Mouse (Mus musculus): ENCODE data around the gene Zfhx2. TPM values are rescaled to one million over a fixed set of nuclear protein-coding genes. Genes with fewer than 3 reads are reported as not detected.

Gene Zfhx2
- polyA plus RNA-seq, 1 experiment from 2014 or later, result 1.0 TPM

GRCm38 (mm10) chr14:55104365-55104764 is 12.2 kb upstream of the Zfhx2 start:
- no peaks in the 10 kb centered on the region for H3K9me3 ChIP-seq (ENCODE audit: control insufficient read depth, low read length)
- 87% methylated on average over 18 of the region's 18 CpGs for WGBS
- H3K27ac ChIP-seq (replicated peaks), result no peak overlapping the region
- TF ChIP-seq EP300 (optimal IDR thresholded peaks at IDR 0.05), result no peak
- no peak for TF ChIP-seq CTCF (IDR thresholded peaks at IDR 0.05; ENCODE audit: low read depth)
- H3K36me3 ChIP-seq (ENCODE audit: control insufficient read depth, insufficient read depth, low read length), result peaks cover 4% of the 10 kb centered on the region; the same call in 1 of the 2 replicates
- no peak overlapping the region for H3K9ac ChIP-seq (ENCODE audit: low read length)
- DNase-seq (ENCODE audit: low spot score) (no peak), ATAC-seq (ENCODE audit: low FRiP score, low TSS enrichment) (no peak)
- H3K4me2 ChIP-seq (replicated peaks; ENCODE audit: low read depth), result no peak overlapping the region
- no peak overlapping the region for H3K4me3 ChIP-seq (ENCODE audit: low read depth, low read length)
- peaks cover 1% of the 10 kb centered on the region; the same call in 1 of the 2 replicates for H3K4me1 ChIP-seq (replicated peaks; ENCODE audit: control insufficient read depth, insufficient read depth)
- H3K27me3 ChIP-seq (ENCODE audit: control insufficient read depth, insufficient read depth, low read length), result no peaks in the 10 kb centered on the region

- no peaks in the 10 kb centered on the region for H3K9me3 ChIP-seq (ENCODE audit: control insufficient read depth, low read length)
- 81% methylated on average over 15 of the region's 15 CpGs for WGBS
Measured at GRCm38 (mm10) chr14:55102253-55102785, 10.2 kb upstream of the Zfhx2 start.

DNA sequence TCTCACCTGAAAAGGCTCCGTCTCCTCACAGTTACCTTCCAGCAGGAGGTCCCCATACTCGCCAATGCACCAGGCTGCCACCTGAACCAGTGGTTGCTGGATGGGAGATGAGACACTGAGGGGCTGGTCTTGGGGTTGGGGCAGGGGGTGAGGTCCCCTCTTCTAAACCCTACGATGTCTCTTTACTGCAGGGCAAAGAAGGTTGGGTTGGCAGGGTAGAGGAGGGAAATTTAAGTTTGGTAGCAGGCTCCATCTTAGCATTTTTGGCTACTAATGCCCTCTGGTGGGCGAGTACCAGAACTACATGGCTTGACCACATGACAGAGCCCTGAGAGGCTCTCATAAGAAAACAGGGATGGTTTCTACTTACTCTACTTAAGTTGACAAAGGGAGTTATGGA is 9.5 kb upstream of the Zfhx2 start:
- Histone ChIP-seq H3K4me3 (ENCODE audit: low read depth, low read length) (no peak overlapping the region), H3K4me2 (replicated peaks; ENCODE audit: low read depth) (no peak overlapping the region), H3K9me3 (ENCODE audit: control insufficient read depth, low read length) (no peaks in the 10 kb centered on the region), H3K27me3 (ENCODE audit: control insufficient read depth, insufficient read depth, low read length) (no peaks in the 10 kb centered on the region), H3K27ac (replicated peaks) (no peak overlapping the region), H3K9ac (ENCODE audit: low read length) (no peak overlapping the region), H3K4me1 (replicated peaks; ENCODE audit: control insufficient read depth, insufficient read depth) (no peaks in the 10 kb centered on the region; the same call in 1 of the 2 replicates), H3K36me3 (ENCODE audit: control insufficient read depth, insufficient read depth, low read length) (peaks cover 9% of the 10 kb centered on the region; the same call in 1 of the 2 replicates)
- ATAC-seq (ENCODE audit: low FRiP score, low TSS enrichment) (no peak), DNase-seq (ENCODE audit: low spot score) (peak; percentile 50)
- 51% methylated on average over 4 of the region's 4 CpGs for WGBS
- TF ChIP-seq EP300 (optimal IDR thresholded peaks at IDR 0.05) (no peak), CTCF (IDR thresholded peaks at IDR 0.05; ENCODE audit: low read depth) (peak; percentile 80)

More at GRCm38 (mm10) chr14:55102253-55102785, 10.2 kb upstream of the Zfhx2 start:
- no peak for ATAC-seq (ENCODE audit: low FRiP score, low TSS enrichment)
- peaks cover 9% of the 10 kb centered on the region; the same call in 1 of the 2 replicates for H3K36me3 ChIP-seq (ENCODE audit: control insufficient read depth, insufficient read depth, low read length)
- no peak overlapping the region for H3K9ac ChIP-seq (ENCODE audit: low read length)
- TF ChIP-seq CTCF (IDR thresholded peaks at IDR 0.05; ENCODE audit: low read depth) (no peak), EP300 (optimal IDR thresholded peaks at IDR 0.05) (no peak)
- H3K4me1 ChIP-seq (replicated peaks; ENCODE audit: control insufficient read depth, insufficient read depth), result no peaks in the 10 kb centered on the region; the same call in 1 of the 2 replicates
- H3K27me3 ChIP-seq (ENCODE audit: control insufficient read depth, insufficient read depth, low read length), result no peaks in the 10 kb centered on the region
- no peak overlapping the region for H3K4me2 ChIP-seq (replicated peaks; ENCODE audit: low read depth)
- no peak for DNase-seq (ENCODE audit: low spot score)
- H3K27ac ChIP-seq (replicated peaks), result no peak overlapping the region
- H3K4me3 ChIP-seq (ENCODE audit: low read depth, low read length), result no peak overlapping the region

- Histone ChIP-seq H3K4me3 (ENCODE audit: low read depth, low read length) (no peak overlapping the region), H3K4me1 (replicated peaks; ENCODE audit: control insufficient read depth, insufficient read depth) (peaks cover 7% of the 10 kb centered on the region), H3K9ac (ENCODE audit: low read length) (no peak overlapping the region), H3K9me3 (ENCODE audit: control insufficient read depth, low read length) (no peaks in the 10 kb centered on the region), H3K27me3 (ENCODE audit: control insufficient read depth, insufficient read depth, low read length) (no peaks in the 10 kb centered on the region), H3K4me2 (replicated peaks; ENCODE audit: low read depth) (no peak overlapping the region), H3K27ac (replicated peaks) (0 out of 2 replicates have a peak overlapping the region, but pooled peaks have one; percentile 9), H3K36me3 (ENCODE audit: control insufficient read depth, insufficient read depth, low read length) (peaks cover 9% of the 10 kb centered on the region; the same call in 1 of the 2 replicates)
- TF ChIP-seq EP300 (optimal IDR thresholded peaks at IDR 0.05) (no peak), CTCF (IDR thresholded peaks at IDR 0.05; ENCODE audit: low read depth) (peak; percentile 80)
- DNase-seq (ENCODE audit: low spot score) (peak; percentile 68), ATAC-seq (ENCODE audit: low FRiP score, low TSS enrichment) (0 out of 2 replicates have a peak, but pooled peaks have one; percentile 17)
- 74% methylated on average over 4 of the region's 4 CpGs for WGBS
Measured at GRCm38 (mm10) chr14:55098067-55098466, 5.9 kb upstream of the Zfhx2 start.

DNA sequence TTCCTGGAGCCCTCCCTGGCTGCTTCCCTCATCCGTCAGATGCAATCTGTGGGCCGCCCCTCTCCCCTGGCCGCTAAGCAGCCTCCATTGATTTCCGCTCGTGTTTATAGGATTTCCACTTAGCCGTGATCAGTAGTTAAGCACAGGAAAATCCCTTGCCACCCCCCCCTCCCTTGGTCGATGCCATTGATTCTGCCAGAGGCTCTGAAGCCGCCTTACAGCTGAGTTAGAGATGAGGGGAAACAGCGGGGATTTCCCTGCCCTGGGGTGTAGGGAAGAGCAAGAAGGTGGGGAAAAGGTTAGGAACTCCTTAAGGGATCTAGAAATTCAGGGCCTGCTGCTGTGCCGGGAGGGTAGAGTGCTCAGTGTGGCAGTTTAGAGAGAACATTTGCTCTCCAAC is 5.5 kb upstream of the Zfhx2 start:
- H3K4me3 ChIP-seq (ENCODE audit: low read depth, low read length), result no peak overlapping the region
- peak; percentile 13 for DNase-seq (ENCODE audit: low spot score)
- H3K9ac ChIP-seq (ENCODE audit: low read length), result no peak overlapping the region
- peaks cover 9% of the 10 kb centered on the region; the same call in 1 of the 2 replicates for H3K36me3 ChIP-seq (ENCODE audit: control insufficient read depth, insufficient read depth, low read length)
- TF ChIP-seq EP300 (optimal IDR thresholded peaks at IDR 0.05), result no peak
- WGBS, result 71% methylated on average over 10 of the region's 10 CpGs
- H3K27me3 ChIP-seq (ENCODE audit: control insufficient read depth, insufficient read depth, low read length), result no peaks in the 10 kb centered on the region
- H3K4me1 ChIP-seq (replicated peaks; ENCODE audit: control insufficient read depth, insufficient read depth), result peaks cover 7% of the 10 kb centered on the region
- no peak for ATAC-seq (ENCODE audit: low FRiP score, low TSS enrichment)
- H3K27ac ChIP-seq (replicated peaks), result peak overlapping the region; percentile 9; the same call in 1 of the 2 replicates
- no peak overlapping the region for H3K4me2 ChIP-seq (replicated peaks; ENCODE audit: low read depth)
- H3K9me3 ChIP-seq (ENCODE audit: control insufficient read depth, low read length), result no peaks in the 10 kb centered on the region

- H3K4me2 ChIP-seq (replicated peaks; ENCODE audit: low read depth), result no peak overlapping the region
- H3K9me3 ChIP-seq (ENCODE audit: control insufficient read depth, low read length), result no peaks in the 10 kb centered on the region
- H3K27ac ChIP-seq (replicated peaks), result no peak overlapping the region
- ATAC-seq (ENCODE audit: low FRiP score, low TSS enrichment) (no peak), DNase-seq (ENCODE audit: low spot score) (peak; percentile 13)
- 63% methylated on average over 9 of the region's 9 CpGs for WGBS
- H3K27me3 ChIP-seq (ENCODE audit: control insufficient read depth, insufficient read depth, low read length), result no peaks in the 10 kb centered on the region
- H3K4me1 ChIP-seq (replicated peaks; ENCODE audit: control insufficient read depth, insufficient read depth), result peaks cover 7% of the 10 kb centered on the region
- TF ChIP-seq EP300 (optimal IDR thresholded peaks at IDR 0.05), result no peak
- TF ChIP-seq CTCF (IDR thresholded peaks at IDR 0.05; ENCODE audit: low read depth), result no peak
- no peak overlapping the region for H3K4me3 ChIP-seq (ENCODE audit: low read depth, low read length)
- H3K36me3 ChIP-seq (ENCODE audit: control insufficient read depth, insufficient read depth, low read length), result peaks cover 9% of the 10 kb centered on the region; the same call in 1 of the 2 replicates
- 0 out of 2 replicates have a peak overlapping the region, but pooled peaks have one; percentile 4 for H3K9ac ChIP-seq (ENCODE audit: low read length)
Measured at GRCm38 (mm10) chr14:55096573-55097087, 4.5 kb upstream of the Zfhx2 start.
